Mouse (Mus musculus) right cerebral cortex, adult 2 months (tissue): ENCODE data around the gene Ebf4.
"Not testable (repeated sequence)": the region's sequence is repeated elsewhere in the genome, so short reads cannot be mapped to it uniquely, and the experiment has no call there.

Source experiments
- DNase-seq, 2 experiments: peaks; one replicate each; pipeline ENCODE4 v3.0.0; 2021 to 2022; ENCODE audit warnings: low spot score in 2 of 2

The Ebf4 gene

GRCm38 (mm10) chr2:130295331-130296133, 563 bp downstream of the Ebf4 start:
- DNase-seq = peak in 1 of 2 experiments; percentile 45

GRCm38 (mm10) chr2:130296134-130296745, 1.3 kb downstream of the Ebf4 start:
- no peak for DNase-seq

- no peak for DNase-seq
Measured at GRCm38 (mm10) chr2:130297580-130297979, 2.6 kb downstream of the Ebf4 start.

GRCm38 (mm10) chr2:130303014-130303413, 8.0 kb downstream of the Ebf4 start:
- no peak for DNase-seq

- DNase-seq = no peak
Measured at GRCm38 (mm10) chr2:130327057-130327456, 32.1 kb downstream of the Ebf4 start.

GRCm38 (mm10) chr2:130329502-130329901, 34.5 kb downstream of the Ebf4 start:
- no peak for DNase-seq

- DNase-seq = no peak
Measured at GRCm38 (mm10) chr2:130335112-130335511, 40.1 kb downstream of the Ebf4 start.

GRCm38 (mm10) chr2:130340464-130341219, 45.7 kb downstream of the Ebf4 start:
- DNase-seq = no peak

- DNase-seq = no peak
Measured at GRCm38 (mm10) chr2:130341220-130341580, 46.2 kb downstream of the Ebf4 start.

GRCm38 (mm10) chr2:130350376-130350775, 55.4 kb downstream of the Ebf4 start:
- DNase-seq = no peak

GRCm38 (mm10) chr2:130351758-130352339, 56.9 kb downstream of the Ebf4 start:
- DNase-seq = no peak

- no peak for DNase-seq
Measured at GRCm38 (mm10) chr2:130353411-130353810, 58.4 kb downstream of the Ebf4 start.

GRCm38 (mm10) chr2:130353889-130354288, 58.9 kb downstream of the Ebf4 start:
- DNase-seq = no peak

- DNase-seq = no peak
Measured at GRCm38 (mm10) chr2:130357551-130357950, 62.6 kb downstream of the Ebf4 start.

GRCm38 (mm10) chr2:130358852-130359251, 63.9 kb downstream of the Ebf4 start:
- DNase-seq = no peak

- peak; percentile 47 to 62 for DNase-seq
Measured at GRCm38 (mm10) chr2:130362511-130363026, 67.6 kb downstream of the Ebf4 start.

- DNase-seq = no peak
Measured at GRCm38 (mm10) chr2:130365211-130366094, 70.5 kb downstream of the Ebf4 start.

GRCm38 (mm10) chr2:130367386-130367785, 72.4 kb downstream of the Ebf4 start:
- DNase-seq = no peak

- DNase-seq = not testable (repeated sequence)
Measured at GRCm38 (mm10) chr2:130373026-130373425, 78.1 kb downstream of the Ebf4 start.

GRCm38 (mm10) chr2:130374951-130375350, 80.0 kb downstream of the Ebf4 start:
- DNase-seq = no peak

- DNase-seq = no peak
Measured at GRCm38 (mm10) chr2:130383205-130383604, 88.2 kb downstream of the Ebf4 start.
